Mouse (Mus musculus): Measurements from ENCODE around the gene Ppp1r3c. TPM values are rescaled to one million over a fixed set of nuclear protein-coding genes. Genes with fewer than 3 reads are reported as not detected.
"Not testable (repeated sequence)": the region's sequence is repeated elsewhere in the genome, so short reads cannot be mapped to it uniquely, and the experiment has no call there.

The Ppp1r3c gene
- polyA plus RNA-seq, 1 experiment from 2014 or later, result 1.8 TPM

DNA sequence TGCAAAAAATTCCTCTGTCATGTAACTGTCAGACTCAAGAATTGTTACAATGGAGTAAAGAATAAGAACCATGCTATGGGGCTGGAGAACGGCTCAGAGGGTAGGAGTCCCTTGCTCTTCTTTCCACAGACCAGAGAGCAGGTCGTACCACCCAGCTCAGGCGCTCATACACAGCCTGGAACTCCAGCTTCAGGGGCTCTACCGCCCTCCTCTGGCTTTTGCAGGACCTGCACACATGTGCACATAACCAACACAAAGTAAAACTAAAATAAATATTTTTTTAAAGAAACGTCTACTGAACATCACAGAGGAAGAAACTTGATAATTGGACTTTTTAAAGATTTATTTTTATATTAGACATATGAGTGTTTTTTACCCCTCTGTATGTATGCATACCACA lies 1.6 kb upstream of the Ppp1r3c start:
- H3K27ac ChIP-seq, result no peak overlapping the region

GRCm38 (mm10) chr19:36737087-36737486 lies 634 bp upstream of the Ppp1r3c start:
- peak overlapping the region; percentile 59 for H3K4me3 ChIP-seq
- 53% methylated on average over 6 of the region's 6 CpGs for WGBS
- peaks cover 3% of the 10 kb centered on the region; the same call in 1 of the 2 replicates for H3K4me1 ChIP-seq
- H3K27ac ChIP-seq, result peak overlapping the region; percentile 87
- H3K36me3 ChIP-seq, result no peaks in the 10 kb centered on the region
- peaks cover 7% of the 10 kb centered on the region; the same call in 1 of the 2 replicates for H3K27me3 ChIP-seq (ENCODE audit: low read depth, poor library complexity, severe bottlenecking)
- no peak for DNase-seq (ENCODE audit: low spot score)
- H3K9me3 ChIP-seq (replicated peaks), result no peaks in the 10 kb centered on the region

More for the DNA sequence above, 1.6 kb upstream of the Ppp1r3c start:
- Histone ChIP-seq H3K4me1 (peaks cover 3% of the 10 kb centered on the region; the same call in 1 of the 2 replicates), H3K4me3 (no peak overlapping the region), H3K27me3 (ENCODE audit: low read depth, poor library complexity, severe bottlenecking) (peaks cover 7% of the 10 kb centered on the region; the same call in 1 of the 2 replicates), H3K36me3 (no peaks in the 10 kb centered on the region), H3K9me3 (replicated peaks) (no peaks in the 10 kb centered on the region)
- DNase-seq (ENCODE audit: low spot score), result no peak
- WGBS, result 76% methylated on average over 5 of the region's 5 CpGs

- Histone ChIP-seq H3K27ac (no peak overlapping the region), H3K36me3 (no peaks in the 10 kb centered on the region), H3K27me3 (ENCODE audit: low read depth, poor library complexity, severe bottlenecking) (peaks cover 7% of the 10 kb centered on the region; the same call in 1 of the 2 replicates), H3K9me3 (replicated peaks) (no peaks in the 10 kb centered on the region), H3K4me1 (peaks cover 3% of the 10 kb centered on the region; the same call in 1 of the 2 replicates), H3K4me3 (no peak overlapping the region)
- DNase-seq (ENCODE audit: low spot score), result no peak
- WGBS, result 84% methylated on average over 10 of the region's 10 CpGs
Measured at GRCm38 (mm10) chr19:36734308-36735038, 2.0 kb downstream of the Ppp1r3c start.

- no peak for DNase-seq (ENCODE audit: low spot score)
- H3K4me1 ChIP-seq, result peaks cover 3% of the 10 kb centered on the region; the same call in 1 of the 2 replicates
- no peaks in the 10 kb centered on the region for H3K36me3 ChIP-seq
- no peak overlapping the region for H3K27ac ChIP-seq
- H3K9me3 ChIP-seq (replicated peaks), result no peaks in the 10 kb centered on the region
- peaks cover 7% of the 10 kb centered on the region; the same call in 1 of the 2 replicates for H3K27me3 ChIP-seq (ENCODE audit: low read depth, poor library complexity, severe bottlenecking)
- 93% methylated on average over 16 of the region's 16 CpGs for WGBS
- H3K4me3 ChIP-seq, result no peak overlapping the region
Measured at GRCm38 (mm10) chr19:36733191-36733943, 3.1 kb downstream of the Ppp1r3c start.

DNA sequence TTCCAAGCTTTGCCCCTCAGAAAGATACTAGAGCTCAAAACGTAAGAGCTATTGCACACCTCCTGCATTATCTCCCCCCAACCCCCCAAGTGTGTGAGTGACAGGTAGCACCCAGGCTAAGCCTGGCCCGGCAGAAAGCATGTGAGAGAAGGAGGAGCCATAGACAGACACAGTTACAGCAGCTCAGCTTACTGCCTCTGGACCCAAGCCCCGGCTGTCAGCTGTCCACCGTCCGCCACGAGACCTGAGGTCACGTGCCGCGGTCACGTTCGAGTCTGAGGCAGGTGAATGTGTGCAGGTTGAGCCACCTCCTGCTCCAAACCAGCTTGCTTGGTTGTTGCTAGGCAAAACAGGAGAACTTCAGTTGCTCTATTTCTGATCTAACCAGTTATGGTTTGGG lies 5.1 kb downstream of the Ppp1r3c start:
- DNase-seq (ENCODE audit: low spot score), result no peak
- no peak overlapping the region for H3K4me3 ChIP-seq
- WGBS, result 88% methylated on average over 11 of the region's 11 CpGs
- H3K27ac ChIP-seq, result no peak overlapping the region
- H3K9me3 ChIP-seq (replicated peaks), result no peaks in the 10 kb centered on the region
- H3K27me3 ChIP-seq (ENCODE audit: low read depth, poor library complexity, severe bottlenecking), result peaks cover 7% of the 10 kb centered on the region; the same call in 1 of the 2 replicates
- 0 out of 2 replicates have a peak, but pooled peaks cover 3% of the 10 kb centered on the region for H3K4me1 ChIP-seq
- H3K36me3 ChIP-seq, result no peaks in the 10 kb centered on the region

- H3K4me3 ChIP-seq; H3K9me3 ChIP-seq (replicated peaks); DNase-seq (ENCODE audit: low spot score); H3K27ac ChIP-seq; H3K27me3 ChIP-seq (ENCODE audit: low read depth, poor library complexity, severe bottlenecking); H3K36me3 ChIP-seq; H3K4me1 ChIP-seq: not testable (repeated sequence)
- WGBS, result 77% methylated on average over 2 of the region's 2 CpGs
Measured at GRCm38 (mm10) chr19:36730414-36730813, 6.0 kb downstream of the Ppp1r3c start.

DNA sequence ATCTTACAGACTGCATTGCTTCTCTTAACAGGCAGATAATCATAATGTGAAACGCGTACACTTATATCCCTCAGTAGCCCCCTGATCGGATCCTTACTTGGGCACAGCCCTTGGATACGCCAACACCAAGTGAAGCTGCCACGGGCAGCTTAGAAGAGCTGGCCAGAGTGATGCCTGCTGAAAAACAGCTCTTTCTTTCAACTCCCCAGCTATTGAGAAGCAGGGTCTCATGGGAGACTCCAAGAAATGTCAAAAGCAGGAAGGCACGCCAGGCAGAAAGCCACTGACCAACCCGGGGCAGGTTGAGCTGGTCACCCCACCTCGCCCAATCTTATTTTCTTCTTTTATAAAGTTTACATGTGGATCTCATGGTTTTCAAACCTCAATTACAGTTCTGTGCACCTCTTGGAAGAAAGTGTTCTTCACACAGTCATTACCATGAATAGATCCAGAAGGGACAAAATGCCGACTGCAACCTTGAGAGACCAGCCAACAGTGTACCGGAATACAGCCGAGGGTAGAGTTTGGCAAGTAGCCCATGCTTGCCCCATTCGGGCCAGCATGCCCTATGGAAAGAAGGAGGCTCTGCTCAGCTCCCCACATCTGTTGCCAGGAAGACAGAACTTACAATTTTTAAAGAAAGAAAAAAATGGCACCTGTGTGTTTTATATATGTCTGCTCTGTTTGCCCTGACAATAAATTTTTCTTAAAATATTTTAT lies 7.6 kb downstream of the Ppp1r3c start:
- no peaks in the 10 kb centered on the region for H3K27me3 ChIP-seq (ENCODE audit: low read depth, poor library complexity, severe bottlenecking)
- WGBS, result 92% methylated on average over 12 of the region's 12 CpGs
- no peak for DNase-seq (ENCODE audit: low spot score)
- H3K27ac ChIP-seq, result no peak overlapping the region
- H3K4me3 ChIP-seq, result no peak overlapping the region
- no peaks in the 10 kb centered on the region for H3K4me1 ChIP-seq
- no peaks in the 10 kb centered on the region for H3K9me3 ChIP-seq (replicated peaks)
- no peaks in the 10 kb centered on the region for H3K36me3 ChIP-seq

GRCm38 (mm10) chr19:36724970-36725369 lies 11.5 kb downstream of the Ppp1r3c start:
- H3K4me3 ChIP-seq, result no peak overlapping the region
- H3K4me1 ChIP-seq, result no peaks in the 10 kb centered on the region
- H3K27me3 ChIP-seq (ENCODE audit: low read depth, poor library complexity, severe bottlenecking), result no peaks in the 10 kb centered on the region
- no peak for DNase-seq (ENCODE audit: low spot score)
- no peaks in the 10 kb centered on the region for H3K36me3 ChIP-seq
- 87% methylated on average over 7 of the region's 7 CpGs for WGBS
- no peak overlapping the region for H3K27ac ChIP-seq
- H3K9me3 ChIP-seq (replicated peaks), result no peaks in the 10 kb centered on the region

DNA sequence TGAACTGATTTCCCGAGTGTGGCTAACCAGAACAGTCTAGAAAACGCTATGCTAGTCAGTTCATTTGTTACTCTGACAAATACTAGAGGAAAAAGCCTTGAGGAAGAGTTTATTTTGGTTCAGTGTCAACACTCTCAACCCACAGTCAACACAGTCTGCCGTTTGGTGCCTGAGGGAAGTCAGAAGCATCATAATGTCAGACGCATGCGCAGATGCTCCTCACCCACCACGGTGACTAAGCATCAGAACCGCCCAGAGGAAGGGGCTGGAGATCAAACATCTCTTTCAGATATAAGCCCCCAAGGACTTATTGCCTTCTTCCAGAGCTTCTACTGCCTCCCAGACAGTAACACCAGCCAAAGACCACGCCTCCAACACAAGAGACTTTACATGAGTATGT lies 15.3 kb downstream of the Ppp1r3c start:
- H3K9me3 ChIP-seq (replicated peaks), result no peaks in the 10 kb centered on the region
- H3K4me1 ChIP-seq, result peaks cover 3% of the 10 kb centered on the region; the same call in 1 of the 2 replicates
- peak; percentile 7 for DNase-seq (ENCODE audit: low spot score)
- 82% methylated on average over 8 of the region's 8 CpGs for WGBS
- H3K36me3 ChIP-seq, result no peaks in the 10 kb centered on the region
- no peaks in the 10 kb centered on the region for H3K27me3 ChIP-seq (ENCODE audit: low read depth, poor library complexity, severe bottlenecking)
- H3K27ac ChIP-seq, result no peak overlapping the region
- no peak overlapping the region for H3K4me3 ChIP-seq

DNA sequence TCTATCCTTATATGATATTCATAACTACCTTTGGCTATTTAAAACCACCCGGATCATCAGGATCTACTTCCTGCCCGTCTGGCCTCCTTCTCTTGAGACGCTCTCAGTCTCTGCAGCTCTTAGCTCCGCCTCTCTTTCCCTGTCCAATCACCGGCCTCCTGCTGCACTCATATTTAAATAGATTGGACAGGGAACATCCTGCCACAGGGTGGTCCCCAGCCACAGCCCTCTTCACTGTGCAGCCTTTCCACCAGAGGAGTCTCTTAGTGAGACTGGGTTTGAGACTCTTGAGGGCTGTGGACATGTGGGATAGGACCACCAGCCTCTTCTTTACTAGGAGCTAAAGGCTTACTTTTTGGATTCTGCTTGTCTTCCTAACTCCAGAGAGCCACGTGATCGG lies 20.2 kb downstream of the Ppp1r3c start:
- no peaks in the 10 kb centered on the region for H3K36me3 ChIP-seq
- no peak for DNase-seq (ENCODE audit: low spot score)
- no peaks in the 10 kb centered on the region for H3K27me3 ChIP-seq (ENCODE audit: low read depth, poor library complexity, severe bottlenecking)
- no peaks in the 10 kb centered on the region for H3K9me3 ChIP-seq (replicated peaks)
- no peak overlapping the region for H3K27ac ChIP-seq
- peaks cover 4% of the 10 kb centered on the region; the same call in 1 of the 2 replicates for H3K4me1 ChIP-seq
- 73% methylated on average over 7 of the region's 7 CpGs for WGBS
- no peak overlapping the region for H3K4me3 ChIP-seq

DNA sequence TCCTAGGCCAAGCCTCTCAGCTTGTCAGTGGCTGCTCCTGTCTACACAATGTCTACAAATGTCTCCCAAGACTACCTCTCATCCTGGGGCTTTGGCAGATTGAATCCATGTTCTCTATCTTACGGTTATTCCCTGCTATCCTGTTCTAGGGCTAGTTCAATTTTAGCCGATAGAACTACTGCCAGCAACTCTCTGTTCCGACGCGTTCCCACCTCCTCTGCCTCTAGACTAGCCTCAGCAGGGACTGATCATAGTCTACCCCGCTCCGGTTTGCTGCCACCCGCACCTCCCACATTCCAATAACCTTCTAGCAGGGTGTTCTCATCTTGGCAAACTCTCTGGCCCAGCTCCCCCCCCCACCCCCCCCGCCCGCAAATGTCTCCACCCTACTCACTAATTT lies 20.9 kb downstream of the Ppp1r3c start:
- no peaks in the 10 kb centered on the region for H3K36me3 ChIP-seq
- no peak overlapping the region for H3K4me3 ChIP-seq
- peaks cover 4% of the 10 kb centered on the region; the same call in 1 of the 2 replicates for H3K4me1 ChIP-seq
- H3K9me3 ChIP-seq (replicated peaks), result no peaks in the 10 kb centered on the region
- no peak overlapping the region for H3K27ac ChIP-seq
- WGBS, result 96% methylated on average over 10 of the region's 10 CpGs
- DNase-seq (ENCODE audit: low spot score), result no peak
- no peaks in the 10 kb centered on the region for H3K27me3 ChIP-seq (ENCODE audit: low read depth, poor library complexity, severe bottlenecking)

DNA sequence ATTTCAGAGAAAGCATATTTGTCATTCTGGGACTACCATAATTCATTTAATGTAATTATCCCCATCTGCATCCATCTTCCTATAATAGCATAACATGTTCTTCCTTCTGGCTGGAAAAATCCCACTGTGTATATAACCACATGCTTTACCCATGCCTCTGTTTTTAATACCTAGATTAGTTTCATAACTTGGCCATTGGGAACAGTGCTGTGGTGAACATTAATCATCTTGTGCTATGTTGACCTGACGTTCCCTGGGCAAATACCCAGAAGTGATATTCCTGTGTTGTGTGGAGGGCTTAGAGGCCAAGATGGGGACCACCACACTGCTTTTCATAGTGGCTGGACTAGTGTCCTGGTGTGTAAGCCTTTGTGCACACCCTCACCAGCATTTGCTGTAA lies 22.0 kb downstream of the Ppp1r3c start:
- 82% methylated on average over 1 of the region's 1 CpGs for WGBS
- no peaks in the 10 kb centered on the region for H3K36me3 ChIP-seq
- no peak overlapping the region for H3K27ac ChIP-seq
- peaks cover 4% of the 10 kb centered on the region; the same call in 1 of the 2 replicates for H3K4me1 ChIP-seq
- H3K27me3 ChIP-seq (ENCODE audit: low read depth, poor library complexity, severe bottlenecking), result no peaks in the 10 kb centered on the region
- no peak overlapping the region for H3K4me3 ChIP-seq
- H3K9me3 ChIP-seq (replicated peaks), result no peaks in the 10 kb centered on the region
- no peak for DNase-seq (ENCODE audit: low spot score)
